Mouse (Mus musculus): ENCODE measurements around the gene Pam16.

- TF ChIP-seq EP300 (IDR thresholded peaks at IDR 0.05; ENCODE audit: low read depth) (no peak), CTCF (IDR thresholded peaks at IDR 0.05; ENCODE audit: low read depth) (no peak)
Measured at GRCm38 (mm10) chr16:4599616-4600015, 25.2 kb downstream of the Pam16 start.

All from liver, postnatal 0 days (tissue).